Mouse (Mus musculus): ENCODE measurements around the gene 4933430I17Rik. TPM values are rescaled to one million over a fixed set of nuclear protein-coding genes. Genes with fewer than 3 reads are reported as not detected.

The 4933430I17Rik gene
- total RNA-seq, 4 experiments from 2014 or later, result 0.16 TPM; not detected in 3

DNA sequence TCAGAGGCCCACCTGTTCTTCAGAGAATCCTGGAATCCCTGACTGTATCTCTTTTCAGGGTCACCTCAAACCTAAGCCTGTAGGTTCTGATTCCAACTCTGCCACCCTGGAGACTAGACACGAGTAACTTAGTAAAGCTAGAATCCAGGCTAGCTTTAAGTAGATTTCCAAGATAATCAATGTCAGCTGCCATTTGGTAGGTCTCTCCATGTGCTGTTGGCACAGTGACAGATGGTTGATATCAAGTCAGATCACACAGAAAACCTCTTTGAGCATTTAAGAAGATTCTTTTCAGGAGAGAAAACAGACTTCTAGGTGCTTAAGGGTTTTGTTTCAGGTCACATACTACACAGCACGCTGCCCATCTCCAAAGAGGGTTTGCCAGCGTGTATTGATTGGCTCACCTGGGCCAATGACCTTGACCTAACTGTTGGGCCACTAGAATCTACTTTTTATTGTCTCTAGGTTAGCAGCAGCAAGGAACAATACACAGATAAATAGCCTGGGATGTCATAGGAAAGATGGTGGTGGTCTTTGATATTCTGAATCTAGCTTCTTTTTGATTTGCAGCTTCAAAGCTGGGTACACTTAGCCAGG lies 21.7 kb upstream of the 4933430I17Rik start, which contains the start of gene Hdhd3:
Gene Hdhd3, minus strand, starts transcription at position 94 of the 597 bp plus-strand sequence.
- DNase-seq (ENCODE audit: low spot score), result no peak

DNA sequence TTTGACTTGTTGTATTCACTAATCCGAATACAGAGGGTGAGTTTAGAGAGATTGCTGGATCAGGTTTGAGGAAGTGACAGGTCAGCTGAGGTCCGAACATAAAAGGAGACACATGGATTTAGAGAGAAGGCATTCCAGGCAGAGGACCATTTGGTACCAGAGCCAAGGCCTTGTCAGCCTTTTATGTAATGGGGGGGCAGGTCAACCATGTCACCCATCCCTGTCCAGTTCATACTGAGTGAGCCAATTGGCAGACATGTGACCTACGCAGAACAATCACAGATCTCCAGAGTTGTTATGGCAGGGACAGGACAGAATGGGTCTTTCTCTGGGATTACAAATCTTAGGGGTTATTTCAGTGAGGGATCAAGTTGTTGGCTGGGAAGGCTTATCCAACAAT lies 19.2 kb upstream of the 4933430I17Rik start:
- DNase-seq (ENCODE audit: low spot score), result no peak

DNA sequence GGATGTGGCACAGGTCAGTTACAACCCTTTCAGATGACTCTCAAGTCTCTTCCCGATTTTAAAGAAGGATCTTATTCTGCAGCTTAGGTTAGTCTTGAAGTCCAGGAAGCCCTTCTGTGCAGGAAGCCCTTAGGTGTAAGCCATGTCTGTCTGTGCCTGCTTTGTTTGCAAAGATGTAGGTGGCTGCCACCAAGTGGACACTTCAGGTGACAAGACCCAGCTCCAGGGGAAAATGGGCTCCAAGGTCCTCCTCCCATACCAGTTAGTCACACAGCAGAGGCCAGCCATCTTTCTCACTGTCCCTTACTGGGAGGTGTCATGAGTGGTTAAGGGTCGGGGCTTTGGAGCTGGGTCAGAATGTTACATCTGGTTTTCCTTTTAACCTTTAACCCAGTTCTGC lies 18.4 kb upstream of the 4933430I17Rik start:
- no peak for DNase-seq (ENCODE audit: low spot score)

DNA sequence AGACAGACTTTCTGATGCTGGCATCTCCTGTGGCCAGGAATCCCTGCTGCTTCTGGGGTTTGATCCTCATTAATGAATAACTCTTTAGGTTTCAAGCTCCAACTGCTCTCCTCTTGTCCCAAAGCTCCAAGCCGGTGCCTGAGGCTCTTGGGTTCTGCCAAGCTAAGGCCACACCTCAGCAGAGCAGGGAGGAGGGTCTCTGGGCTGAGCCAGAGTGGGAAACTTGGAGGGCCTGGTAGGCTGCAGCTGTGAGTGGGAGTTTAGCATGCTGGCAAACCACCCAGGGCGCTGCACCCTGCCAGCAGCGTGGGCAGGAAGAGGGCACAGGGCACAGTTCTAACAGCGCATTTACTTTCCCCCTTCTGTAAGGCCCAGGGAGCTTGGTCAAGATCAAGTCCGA lies 16.3 kb upstream of the 4933430I17Rik start:
- DNase-seq (ENCODE audit: low spot score), result no peak

DNA sequence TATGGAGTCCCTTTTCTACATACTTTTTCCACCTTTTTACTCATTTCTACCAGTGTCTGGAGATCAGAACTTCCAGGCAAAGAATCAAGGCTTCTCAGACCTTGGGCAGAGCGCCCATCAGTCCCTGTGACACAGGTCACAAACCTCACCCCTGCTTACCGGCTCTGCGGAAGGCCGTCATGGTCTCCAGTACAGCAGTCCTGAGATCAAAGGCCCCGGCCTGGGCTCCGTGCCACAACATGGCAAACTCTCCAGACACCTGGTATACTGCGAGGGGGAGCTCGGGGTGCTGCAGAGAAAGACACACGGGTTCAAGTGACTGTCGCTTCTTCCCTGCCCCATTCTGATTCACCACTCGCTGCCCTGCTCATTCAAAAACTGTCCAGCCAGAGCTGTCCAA lies 15.2 kb upstream of the 4933430I17Rik start:
- no peak for DNase-seq (ENCODE audit: low spot score)

DNA sequence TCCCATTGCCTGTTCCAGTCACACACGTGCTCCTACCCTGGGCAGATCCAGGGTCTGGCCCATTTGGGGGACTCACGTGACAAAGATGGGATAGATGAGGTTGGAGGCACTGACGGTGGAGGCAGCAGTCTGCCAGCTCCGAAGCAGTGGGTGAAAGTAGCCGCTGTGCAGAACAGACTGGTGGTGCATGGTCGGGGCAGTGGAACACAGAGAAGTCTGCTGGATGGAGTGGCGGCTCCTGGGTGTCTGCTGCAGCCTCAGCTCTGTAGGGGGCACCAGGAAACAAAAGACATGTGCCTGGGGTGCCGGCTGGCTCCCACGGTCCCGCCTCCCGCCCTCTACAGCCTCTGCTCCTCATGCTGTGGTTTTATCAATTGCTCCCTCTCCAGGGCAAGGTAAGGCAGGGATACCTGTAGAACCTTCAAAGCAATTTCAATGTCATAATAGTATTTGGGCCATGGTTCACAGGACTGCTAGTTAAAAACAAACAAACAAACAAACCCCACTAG lies 11.1 kb upstream of the 4933430I17Rik start:
- no peak for DNase-seq (ENCODE audit: low spot score)

DNA sequence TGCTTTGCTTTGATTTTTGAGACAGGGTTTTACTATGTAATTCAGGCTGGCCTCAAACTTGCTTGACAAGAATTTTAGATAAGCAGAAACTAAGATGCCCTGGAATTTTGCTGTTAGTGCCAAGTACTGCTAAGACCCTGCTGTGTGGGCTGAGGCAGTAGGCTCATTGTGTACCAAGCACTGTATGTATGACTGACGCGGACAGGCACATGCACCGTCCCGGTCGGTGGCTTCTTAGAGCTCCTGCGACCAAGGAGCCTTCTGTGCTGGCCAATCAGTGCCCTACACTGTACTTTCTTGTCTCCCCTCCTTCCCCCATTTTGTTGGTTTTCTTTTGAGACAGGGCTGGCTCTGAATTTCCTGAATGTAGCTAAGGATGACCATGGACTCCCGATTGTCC lies 10.2 kb upstream of the 4933430I17Rik start:
- no peak for DNase-seq (ENCODE audit: low spot score)

DNA sequence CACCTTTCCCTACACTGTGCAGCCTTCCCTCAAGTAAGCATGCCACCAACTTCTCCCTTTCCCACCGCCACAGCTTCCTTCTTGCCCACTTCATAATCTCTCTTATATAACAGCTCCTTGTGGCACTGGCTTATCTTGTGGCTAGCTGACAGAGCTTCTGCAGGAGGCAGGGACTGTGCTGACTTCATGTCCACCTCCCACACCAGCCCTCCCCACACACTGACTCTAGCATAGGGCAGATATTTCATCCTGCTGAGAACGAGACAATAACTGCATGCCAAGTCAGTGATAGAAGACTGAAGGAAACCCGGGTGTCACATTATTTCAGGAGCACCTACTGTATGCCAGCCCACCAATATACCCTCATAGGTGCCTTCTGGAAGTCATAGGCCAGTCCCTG lies 9.7 kb upstream of the 4933430I17Rik start:
- DNase-seq (ENCODE audit: low spot score), result no peak

DNA sequence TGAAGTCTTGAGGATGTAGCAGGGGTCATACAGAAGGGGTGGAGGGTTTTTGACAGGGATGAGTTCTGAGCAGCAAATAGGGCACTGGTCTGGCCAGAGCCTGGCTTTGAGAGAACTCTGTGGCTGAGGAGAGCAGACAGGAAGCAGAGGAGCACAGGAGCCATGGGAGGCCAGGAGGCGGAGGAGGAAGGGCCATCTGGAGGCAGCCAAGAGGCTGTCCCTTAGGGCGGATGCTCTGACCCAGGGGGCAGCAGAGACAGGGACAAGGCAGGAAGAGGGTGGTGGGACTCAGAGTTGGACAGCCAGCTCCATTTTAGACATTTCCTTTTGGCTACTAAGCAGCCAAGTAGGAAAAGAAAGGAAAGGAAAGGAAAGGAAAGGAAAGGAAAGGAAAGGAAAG lies 9.1 kb upstream of the 4933430I17Rik start:
- DNase-seq (ENCODE audit: low spot score), result peak; percentile 72

DNA sequence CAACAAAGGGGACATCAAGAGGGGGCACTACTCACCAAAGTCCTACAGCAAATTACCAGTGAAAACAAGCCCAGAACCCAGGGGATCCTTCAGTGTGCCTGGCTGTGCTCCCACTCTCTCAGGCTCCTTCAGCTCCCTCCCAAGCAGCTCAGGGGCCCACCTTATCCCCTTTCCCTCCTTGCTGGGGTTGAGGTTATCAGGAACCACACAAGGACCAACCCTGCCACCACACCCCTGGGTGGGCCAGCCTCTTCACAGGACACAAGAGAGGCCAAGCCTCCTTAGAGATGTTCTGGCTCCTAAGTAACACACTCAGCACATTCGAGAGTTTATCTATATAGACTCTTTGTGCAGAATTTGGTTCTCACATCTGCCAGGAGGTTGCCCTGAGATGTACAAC lies 8.6 kb upstream of the 4933430I17Rik start:
- no peak for DNase-seq (ENCODE audit: low spot score)

DNA sequence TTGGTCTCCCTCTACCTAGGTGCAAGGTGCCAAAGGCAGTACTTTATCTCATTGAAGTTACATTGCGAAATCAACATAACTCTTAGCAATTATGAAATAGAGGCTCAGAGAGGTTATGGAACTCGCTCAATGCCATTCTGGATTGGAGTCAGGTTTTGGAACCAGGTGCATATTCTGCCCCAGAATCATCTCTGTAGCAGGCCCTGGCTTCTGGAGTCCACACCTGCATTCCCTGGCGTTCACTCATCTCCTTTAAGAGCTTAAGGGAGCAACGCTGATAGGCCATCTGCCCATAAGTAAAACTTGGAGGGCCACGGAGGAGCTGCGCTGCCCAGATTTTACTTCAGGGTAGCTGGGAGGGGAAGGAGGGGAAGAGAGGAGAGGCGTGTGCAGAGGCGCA lies 8.1 kb upstream of the 4933430I17Rik start:
- DNase-seq (ENCODE audit: low spot score), result no peak

DNA sequence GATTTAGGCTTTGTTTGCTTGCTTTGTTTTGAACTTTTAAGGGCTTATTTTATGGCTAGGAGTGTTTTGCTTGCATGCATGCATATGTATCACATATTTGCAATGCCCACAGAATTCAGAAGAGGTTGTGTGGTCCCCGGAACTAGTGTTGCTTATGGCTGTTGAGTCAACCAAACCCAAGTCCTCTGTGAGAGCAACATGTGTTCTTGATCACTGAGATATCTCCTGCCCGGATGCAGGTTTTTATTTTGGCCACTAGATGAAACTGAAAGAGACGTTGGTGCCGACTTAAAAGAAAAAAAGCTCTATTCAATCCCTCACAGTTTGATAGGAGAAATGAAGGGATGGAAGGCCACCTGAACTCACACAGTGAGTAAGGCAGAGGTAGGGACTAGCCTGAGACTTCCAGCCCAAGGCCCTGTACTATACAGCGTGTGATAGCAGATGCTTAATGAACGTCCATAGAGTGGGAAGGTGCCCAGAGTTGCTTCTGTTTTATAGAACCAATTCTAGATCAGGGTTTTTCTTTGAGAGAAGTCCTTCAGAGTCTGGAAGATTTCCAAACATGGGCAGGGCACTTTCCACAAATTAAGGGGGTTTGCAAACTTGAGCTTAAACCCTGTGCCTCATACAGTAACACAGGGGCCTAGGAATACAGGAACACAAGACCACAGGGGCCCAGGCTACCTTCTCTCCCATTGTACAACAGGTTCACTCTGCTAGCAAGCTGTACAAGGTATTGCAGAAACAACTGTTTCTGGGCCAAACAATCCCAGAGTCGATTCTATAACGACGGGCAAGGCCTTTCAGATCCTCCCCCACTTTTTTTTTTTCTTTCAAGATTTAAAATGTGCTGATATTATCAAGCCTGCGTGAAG lies 7.4 kb upstream of the 4933430I17Rik start:
- DNase-seq (ENCODE audit: low spot score), result no peak

DNA sequence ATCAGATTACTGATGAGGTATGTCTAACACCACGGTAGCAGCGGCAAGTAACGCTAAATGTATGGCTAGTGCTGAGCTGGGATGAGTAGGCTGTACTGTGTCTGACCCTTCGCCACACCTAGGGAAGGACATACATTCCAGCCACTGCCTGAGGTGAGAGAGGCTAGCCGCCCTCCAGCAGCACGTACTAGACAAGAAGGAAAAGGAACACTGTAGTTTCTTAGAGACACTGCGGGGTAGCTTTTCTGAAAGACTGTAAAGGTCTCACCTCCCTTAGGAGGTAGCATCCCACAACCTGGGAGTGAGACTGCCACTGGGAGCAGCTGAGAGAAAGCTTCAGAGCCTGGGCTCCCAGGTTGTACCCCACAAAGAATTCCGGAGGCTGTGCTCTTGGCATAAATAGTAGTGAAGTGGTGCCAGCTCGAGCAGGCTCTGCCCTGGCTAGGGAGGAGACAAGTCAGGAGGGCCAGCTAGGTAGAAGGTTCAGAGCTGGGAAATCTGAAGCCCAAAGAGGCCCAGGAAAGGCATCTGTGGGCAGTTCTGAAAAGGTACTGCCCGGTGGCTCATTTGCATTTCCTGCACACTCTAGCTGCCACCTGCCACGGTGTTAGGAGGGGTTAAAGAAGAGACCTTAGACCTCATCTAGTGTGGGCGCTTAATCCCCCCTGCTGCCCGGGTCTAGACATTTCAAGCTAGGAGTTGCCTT lies 6.6 kb upstream of the 4933430I17Rik start:
- DNase-seq (ENCODE audit: low spot score), result no peak

DNA sequence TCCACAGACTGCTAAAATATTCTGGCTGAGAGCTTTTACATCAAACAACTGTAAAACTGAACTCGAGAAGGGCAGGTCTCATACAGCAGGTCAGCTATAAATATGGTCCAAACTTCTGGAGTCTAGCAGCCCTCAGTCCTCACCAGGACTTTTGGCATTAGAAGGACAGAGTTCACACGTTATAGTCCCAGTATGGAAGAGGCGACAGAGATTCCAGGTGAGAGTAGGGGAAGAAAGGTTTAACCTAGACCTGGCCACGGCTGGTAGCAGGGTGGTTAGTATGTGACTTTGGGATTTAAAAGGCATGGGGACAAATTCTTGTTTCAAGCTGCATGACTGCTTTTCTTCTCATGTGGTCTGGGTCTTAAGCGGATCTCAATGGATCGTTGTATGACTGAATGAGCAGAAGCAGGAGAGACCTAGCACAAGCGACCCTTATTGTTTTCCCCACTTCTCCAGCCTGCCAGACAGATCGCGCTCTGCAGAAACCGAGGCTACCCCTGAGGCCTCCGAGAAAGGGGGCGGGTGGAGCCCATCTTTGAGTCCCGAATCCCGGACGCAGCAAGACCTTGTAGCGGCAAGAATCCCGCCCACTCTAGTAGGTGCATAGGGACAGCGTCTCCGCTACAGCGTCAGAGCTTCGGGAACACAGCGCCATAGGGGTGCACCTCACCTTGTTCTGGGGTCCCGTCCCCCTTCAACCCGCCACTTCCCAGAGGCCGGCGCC lies 5.9 kb upstream of the 4933430I17Rik start:
- no peak for DNase-seq (ENCODE audit: low spot score)

DNA sequence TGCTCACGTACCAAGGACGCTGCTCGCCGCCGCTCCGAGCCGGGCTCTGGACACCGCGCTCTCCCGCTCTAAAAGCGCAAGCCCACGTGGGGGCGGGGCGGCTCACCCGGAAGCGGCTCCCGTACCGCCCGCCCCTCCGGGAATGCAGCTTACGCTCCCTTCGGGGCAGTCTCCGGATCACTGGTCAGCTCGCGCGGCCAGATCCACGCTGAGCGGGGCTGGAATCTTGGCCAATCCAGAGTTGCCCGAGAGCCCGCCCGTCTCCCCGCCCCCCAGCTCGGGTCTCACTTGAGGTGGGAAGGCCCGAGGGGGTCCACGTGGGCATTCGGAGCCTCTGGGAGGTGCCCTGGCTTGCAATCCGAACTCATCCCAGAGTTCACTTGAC lies 5.3 kb upstream of the 4933430I17Rik start, which contains the start of gene Alad:
Gene Alad, minus strand, starts transcription at position 70 of the 385 bp plus-strand sequence.
- DNase-seq (ENCODE audit: low spot score), result peak; percentile 86

DNA sequence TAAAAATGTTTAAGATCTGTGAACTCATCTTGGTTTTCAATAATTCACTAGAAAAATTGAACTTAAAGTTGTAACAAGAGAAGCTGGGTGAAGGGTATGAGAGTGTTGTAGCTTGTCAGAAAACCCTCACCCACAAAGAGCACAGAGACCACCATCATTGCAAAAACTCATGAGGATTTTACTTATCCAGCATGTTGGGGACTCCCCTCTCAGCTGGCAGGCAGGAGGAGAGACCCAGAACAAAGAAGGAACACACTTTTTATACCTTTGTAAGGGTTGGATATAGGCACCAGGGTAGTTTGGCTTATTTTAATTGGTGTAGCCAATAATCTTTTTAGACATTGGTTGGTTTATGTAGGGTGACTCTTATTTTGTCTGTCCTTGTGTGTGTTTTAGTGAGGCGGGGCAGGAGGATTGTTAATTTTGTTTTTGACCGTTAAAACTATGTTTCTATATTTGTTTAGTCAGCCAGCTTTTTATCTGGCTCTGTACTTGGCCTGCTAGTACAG lies 4.2 kb upstream of the 4933430I17Rik start:
- DNase-seq (ENCODE audit: low spot score), result no peak

DNA sequence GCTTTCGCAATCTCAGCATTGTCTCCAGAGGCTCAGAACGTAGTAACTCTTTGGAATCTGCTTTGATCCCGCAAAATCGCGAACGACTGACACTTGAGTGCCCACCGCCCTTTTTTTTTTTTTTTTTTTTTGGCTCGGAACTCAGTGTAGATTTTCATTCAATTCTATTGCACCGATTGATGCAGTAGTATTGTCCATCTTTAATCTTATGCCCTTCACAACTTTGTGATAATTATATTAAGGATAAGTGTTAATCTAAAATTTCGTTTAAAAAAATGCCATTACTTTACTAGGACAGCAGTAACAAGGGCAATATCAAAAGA lies 281 bp downstream of the 4933430I17Rik start:
- DNase-seq (ENCODE audit: low spot score), result no peak

DNA sequence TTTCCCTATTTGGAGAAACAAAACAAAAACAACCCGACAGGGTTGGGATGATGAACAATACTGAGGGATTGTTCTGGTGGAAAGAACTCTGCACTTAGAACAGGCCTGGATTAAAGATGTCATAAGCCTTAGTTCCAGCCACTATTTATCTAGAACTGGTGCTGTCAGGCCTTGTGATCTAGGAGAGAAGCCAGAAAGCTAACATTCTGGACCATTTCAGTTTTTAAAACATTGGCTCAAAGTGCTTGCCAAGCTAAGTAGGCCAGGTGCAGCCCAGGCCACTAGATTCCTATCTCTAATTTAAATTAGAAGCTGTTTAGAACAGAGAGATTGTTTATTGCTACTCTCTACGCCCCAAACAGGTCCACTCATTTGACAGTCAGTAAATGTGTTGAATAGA lies 1.1 kb downstream of the 4933430I17Rik start:
- no peak for DNase-seq (ENCODE audit: low spot score)

DNA sequence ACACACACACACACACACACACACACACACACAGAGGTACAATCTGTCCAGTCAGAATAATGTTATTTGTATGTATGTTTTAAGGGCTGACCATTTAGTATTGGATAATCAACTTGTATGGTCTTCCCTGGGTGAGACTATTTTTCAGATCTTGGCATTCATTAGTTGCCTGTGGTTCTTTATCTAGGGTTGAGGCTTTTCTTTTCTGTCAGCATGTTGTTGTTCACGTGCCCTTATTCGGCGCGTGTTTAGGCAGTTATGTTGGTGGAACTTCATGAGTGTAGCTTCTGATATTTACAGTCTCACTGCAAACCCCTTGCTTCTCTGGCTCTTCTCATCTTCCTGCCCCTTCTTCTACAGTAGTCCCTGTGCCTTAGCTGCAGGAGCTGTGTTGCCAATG lies 2.5 kb downstream of the 4933430I17Rik start:
- DNase-seq (ENCODE audit: low spot score), result no peak

DNA sequence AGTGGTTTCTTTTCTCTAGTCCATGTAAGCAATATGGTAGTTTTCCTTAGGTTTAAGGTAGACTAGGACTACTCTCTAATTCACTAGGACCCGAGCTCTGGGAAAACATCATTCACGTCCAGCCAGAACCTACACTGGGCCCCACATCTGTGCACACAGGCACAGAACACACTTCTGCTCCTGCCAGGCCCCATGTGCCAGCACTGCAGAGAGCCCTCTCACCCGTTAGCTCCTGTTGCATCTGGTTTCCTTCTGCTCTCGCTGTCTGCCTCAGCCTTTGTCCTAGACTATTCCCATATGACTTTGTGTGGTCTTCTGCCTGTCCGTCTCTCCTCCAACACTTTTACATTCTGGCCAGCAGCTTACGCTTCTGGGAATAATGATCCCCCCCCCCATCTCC lies 8.6 kb downstream of the 4933430I17Rik start:
- no peak for DNase-seq (ENCODE audit: low spot score)

DNA sequence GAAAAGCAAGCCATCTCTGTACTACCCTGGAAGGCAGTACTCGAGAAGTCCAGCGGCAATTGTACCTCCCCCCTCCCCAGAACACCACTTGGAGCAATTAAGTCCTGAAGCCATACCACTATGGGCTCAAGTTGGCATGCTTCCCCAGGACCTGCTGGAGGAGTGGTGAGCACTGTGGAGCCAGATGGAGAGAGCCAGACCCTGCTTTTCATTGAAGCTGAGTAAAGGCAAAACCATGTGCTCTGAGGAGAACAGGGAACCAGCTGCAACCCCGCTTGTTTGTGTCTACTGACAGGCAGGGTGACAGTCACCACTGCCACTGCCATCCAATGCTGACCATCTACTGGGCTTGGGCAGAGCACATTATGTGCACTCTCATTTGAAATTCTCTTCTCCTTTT lies 16.6 kb downstream of the 4933430I17Rik start:
- no peak for DNase-seq (ENCODE audit: low spot score)

DNA sequence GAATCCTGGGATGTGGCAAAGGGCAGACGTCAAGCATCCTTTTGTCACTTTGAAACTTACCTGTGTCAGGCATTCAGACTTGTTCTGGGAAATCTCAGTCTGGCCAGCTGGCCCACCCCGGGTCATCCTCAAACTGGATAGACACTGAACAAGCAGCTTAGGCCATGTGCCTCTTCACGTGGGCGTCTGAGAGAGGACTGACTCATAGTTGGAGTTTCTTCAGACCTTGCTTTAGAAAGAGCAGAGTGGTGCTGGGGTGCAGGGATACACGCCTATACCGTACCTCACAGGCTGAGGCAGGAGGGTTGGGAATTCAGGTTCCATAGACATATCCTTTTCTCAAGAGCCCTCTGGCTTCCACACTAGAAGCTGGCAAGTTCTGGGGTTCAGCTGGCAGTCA lies 18.6 kb downstream of the 4933430I17Rik start:
- no peak for DNase-seq (ENCODE audit: low spot score)

Measured in heart, adult 8-10 months (tissue).